Mouse (Mus musculus): ENCODE results near the gene Tchp. TPM values are rescaled to one million over a fixed set of nuclear protein-coding genes. Genes with fewer than 3 reads are reported as not detected.

Tchp gene
- polyA plus RNA-seq, 1 experiment: 10.0 TPM

DNA sequence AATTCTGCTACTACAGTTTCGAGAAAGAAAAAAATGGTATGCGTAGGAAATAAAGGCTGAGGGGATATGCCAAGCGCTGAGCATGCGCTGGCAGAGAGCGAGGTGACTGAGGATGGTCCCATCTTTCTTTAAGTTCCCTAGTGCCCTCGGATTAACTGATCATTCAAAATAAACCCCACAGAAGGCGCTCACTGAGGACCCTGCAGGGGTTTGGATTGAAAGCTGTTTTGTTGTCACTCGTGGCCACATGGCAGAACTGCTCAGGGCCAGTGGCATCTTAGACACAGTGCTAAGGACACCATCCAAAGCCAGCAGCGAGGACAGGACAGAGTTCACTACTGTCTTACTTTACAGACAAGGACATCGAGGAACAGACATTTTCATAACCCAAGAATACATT is 42.8 kb downstream of the Tchp start:
- TF ChIP-seq GATA1 (IDR thresholded peaks at IDR 0.05; ENCODE audit: borderline replicate concordance, low read length) (no peak), FLI1 (IDR thresholded peaks at IDR 0.05; ENCODE audit: low read length) (no peak)
- Histone ChIP-seq H3K4me3 (replicated peaks) (no peak overlapping the region), H3K4me1 (peaks cover 14% of the 10 kb centered on the region), H3K27me3 (replicated peaks) (no peaks in the 10 kb centered on the region), H3K9me3 (no peaks in the 10 kb centered on the region), H3K36me3 (replicated peaks; ENCODE audit: low read length) (peaks cover 98% of the 10 kb centered on the region)

DNA sequence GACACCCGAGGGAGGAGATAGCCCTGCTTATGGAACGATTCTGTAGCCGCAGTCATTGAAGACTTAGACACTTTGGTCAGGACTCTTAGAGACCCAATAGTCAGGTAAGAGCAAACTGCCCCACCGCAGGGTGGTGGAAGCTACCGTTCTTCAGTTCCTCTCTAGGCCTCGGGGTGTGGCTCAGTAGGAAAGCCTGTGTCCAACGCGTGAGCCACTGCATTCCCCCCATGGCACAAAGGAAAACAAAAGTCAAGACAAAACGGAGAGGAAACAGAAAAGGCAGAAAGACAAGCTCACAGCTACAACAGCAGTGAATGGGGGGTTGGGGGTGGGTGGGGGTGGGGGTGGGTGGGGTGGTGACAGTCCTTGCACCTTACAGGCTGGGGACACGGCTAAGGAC is 44.8 kb downstream of the Tchp start:
- Histone ChIP-seq H3K36me3 (replicated peaks; ENCODE audit: low read length) (peaks cover 99% of the 10 kb centered on the region), H3K27me3 (replicated peaks) (no peaks in the 10 kb centered on the region), H3K4me3 (replicated peaks) (no peak overlapping the region), H3K4me1 (peaks cover 12% of the 10 kb centered on the region), H3K9me3 (no peaks in the 10 kb centered on the region)
- TF ChIP-seq FLI1 (IDR thresholded peaks at IDR 0.05; ENCODE audit: low read length) (no peak), GATA1 (IDR thresholded peaks at IDR 0.05; ENCODE audit: borderline replicate concordance, low read length) (no peak)

DNA sequence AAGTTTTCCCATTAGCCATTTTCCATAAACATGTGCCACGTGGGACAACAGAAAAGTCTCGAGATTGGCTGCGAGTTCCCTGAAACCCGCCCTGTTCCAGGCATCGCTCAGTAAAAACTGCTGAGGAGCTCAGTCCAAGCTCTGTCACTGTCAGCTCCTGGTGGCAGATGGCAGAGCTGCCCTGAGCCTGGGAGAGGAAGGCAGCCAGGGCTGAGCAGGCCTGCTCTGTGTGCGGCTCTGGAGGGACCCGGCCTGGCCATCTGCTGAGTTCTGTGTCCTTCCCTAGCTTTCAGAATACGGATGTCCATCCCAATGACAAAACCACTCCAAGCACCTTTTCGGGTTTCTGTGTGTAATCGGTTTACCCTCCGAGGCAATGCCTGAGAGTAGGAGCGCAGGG is 45.8 kb downstream of the Tchp start:
- H3K27me3 ChIP-seq (replicated peaks): no peaks in the 10 kb centered on the region
- no peak overlapping the region for H3K4me3 ChIP-seq (replicated peaks)
- peaks cover 98% of the 10 kb centered on the region for H3K36me3 ChIP-seq (replicated peaks; ENCODE audit: low read length)
- TF ChIP-seq GATA1 (IDR thresholded peaks at IDR 0.05; ENCODE audit: borderline replicate concordance, low read length) (no peak), FLI1 (IDR thresholded peaks at IDR 0.05; ENCODE audit: low read length) (no peak)
- no peaks in the 10 kb centered on the region for H3K9me3 ChIP-seq
- peaks cover 15% of the 10 kb centered on the region for H3K4me1 ChIP-seq

DNA sequence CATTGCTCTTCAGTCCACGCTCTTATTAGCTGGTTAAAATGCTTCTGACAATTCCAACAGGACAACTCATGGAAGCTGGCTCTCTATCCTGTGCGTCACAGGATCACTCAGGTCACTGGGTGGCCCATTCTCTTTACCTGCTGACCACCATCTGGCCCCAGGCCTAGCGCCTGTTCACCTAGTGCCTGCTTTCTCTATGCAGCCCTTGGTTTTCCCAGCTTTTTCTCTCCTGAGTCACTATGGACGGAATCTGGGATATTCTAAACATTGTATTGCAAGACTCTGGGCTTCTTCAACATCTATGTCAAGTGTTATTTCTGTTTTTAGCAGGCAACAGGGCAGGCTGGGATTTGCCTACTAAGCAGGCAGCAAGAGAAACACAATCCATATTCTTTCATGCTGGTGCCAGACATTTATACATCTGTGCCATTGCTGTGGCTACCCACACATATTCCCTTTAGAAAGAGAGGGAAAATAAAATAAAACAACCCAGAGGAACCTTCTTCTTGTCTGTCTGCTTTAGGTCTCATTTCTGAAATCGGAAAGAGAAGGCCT is 52.1 kb downstream of the Tchp start:
- TF ChIP-seq GATA1 (IDR thresholded peaks at IDR 0.05; ENCODE audit: borderline replicate concordance, low read length) (no peak), FLI1 (IDR thresholded peaks at IDR 0.05; ENCODE audit: low read length) (no peak)
- Histone ChIP-seq H3K4me3 (replicated peaks) (no peak overlapping the region), H3K4me1 (peaks cover 18% of the 10 kb centered on the region), H3K9me3 (no peaks in the 10 kb centered on the region), H3K27me3 (replicated peaks) (no peaks in the 10 kb centered on the region), H3K36me3 (replicated peaks; ENCODE audit: low read length) (peaks cover 97% of the 10 kb centered on the region)

DNA sequence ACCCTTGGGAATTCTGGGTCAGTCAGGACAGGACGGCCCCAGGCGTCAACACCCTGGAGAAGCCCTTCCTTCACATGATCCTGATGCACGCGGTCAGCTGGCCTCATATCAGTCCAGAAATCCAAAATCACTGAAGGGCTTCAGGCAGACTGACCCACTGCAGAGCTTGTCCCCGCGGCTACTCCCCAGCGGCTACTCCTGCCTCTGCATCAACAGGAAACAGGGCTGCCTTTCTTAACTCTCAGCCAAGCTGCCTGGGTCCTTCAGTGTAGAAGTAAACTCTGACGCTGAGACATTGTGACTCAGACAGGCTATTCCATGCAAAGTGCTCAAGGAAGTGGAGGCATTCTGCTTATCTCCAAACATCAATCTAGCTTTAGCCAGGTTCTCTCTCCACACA is 54.4 kb downstream of the Tchp start:
- no peak overlapping the region for H3K4me3 ChIP-seq (replicated peaks)
- H3K27me3 ChIP-seq (replicated peaks): no peaks in the 10 kb centered on the region
- no peaks in the 10 kb centered on the region for H3K9me3 ChIP-seq
- no peak for TF ChIP-seq GATA1 (IDR thresholded peaks at IDR 0.05; ENCODE audit: borderline replicate concordance, low read length)
- TF ChIP-seq FLI1 (IDR thresholded peaks at IDR 0.05; ENCODE audit: low read length): no peak
- H3K36me3 ChIP-seq (replicated peaks; ENCODE audit: low read length): peaks cover 97% of the 10 kb centered on the region
- peaks cover 26% of the 10 kb centered on the region for H3K4me1 ChIP-seq

DNA sequence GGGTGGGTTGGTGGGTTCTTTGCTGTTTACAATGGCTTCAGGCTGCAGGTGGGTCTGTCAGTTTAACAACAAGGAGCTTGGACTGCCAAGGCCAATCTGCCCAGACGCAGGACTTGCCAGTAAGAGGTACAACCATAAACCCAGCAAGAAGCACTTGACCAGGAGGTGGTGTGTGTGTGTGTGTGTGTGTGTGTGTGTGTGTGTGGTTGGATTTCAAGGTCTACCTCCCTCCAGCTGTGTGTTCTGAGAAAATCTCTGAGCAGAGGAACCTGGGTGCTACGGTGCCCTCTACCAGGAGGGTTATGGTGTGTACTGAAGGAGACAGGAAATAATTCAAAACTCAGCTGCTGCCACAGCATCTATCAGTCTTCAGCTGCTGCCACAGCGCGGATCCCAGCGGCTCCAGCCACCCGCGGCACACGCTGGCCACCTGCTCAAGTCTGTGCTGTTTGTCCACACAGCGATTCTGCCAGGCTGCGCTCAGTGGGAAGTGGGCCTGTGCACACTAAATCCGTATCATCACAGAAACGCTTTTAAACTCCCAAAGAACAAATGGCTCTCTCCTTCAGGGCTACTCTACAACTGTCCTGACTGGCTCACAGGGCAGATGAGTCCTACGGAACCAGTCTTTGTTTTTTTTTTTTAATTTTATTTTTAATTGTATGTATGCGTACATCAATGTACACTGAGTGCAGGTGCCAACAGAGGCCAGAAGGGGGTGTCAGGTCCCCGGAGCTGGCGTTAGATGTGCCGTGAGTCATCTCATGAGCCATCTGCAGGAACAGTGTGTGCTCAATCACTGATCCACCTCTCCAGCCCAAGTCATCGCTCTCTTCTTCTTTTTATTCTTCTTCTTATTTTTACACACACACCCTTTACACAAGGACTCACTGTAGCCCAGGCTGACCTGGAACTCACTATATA is 57.5 kb downstream of the Tchp start:
- Histone ChIP-seq H3K4me1 (peaks cover 29% of the 10 kb centered on the region), H3K27me3 (replicated peaks) (no peaks in the 10 kb centered on the region), H3K36me3 (replicated peaks; ENCODE audit: low read length) (peaks cover 89% of the 10 kb centered on the region), H3K4me3 (replicated peaks) (no peak overlapping the region), H3K9me3 (no peaks in the 10 kb centered on the region)
- TF ChIP-seq GATA1 (IDR thresholded peaks at IDR 0.05; ENCODE audit: borderline replicate concordance, low read length): no peak

DNA sequence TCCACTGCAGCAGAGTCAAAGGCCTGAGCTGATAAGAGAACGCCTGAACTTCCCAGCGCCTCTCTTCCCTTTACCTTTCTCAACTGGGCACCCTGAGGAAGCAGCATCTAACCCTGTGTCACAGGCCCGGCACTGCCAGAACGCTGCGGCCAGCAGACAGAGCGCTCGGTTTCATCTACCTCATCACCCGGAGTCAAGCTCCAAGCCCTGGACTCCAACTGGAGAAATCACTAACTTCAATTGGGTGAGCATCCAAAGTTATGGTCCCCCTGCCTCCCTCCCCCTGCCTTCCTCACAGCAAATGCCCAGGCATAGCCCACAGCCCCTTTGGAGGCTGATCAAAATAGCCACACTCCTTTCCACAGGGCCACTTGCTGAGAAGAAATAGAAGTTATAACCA is 59.1 kb downstream of the Tchp start:
- H3K4me1 ChIP-seq: peaks cover 45% of the 10 kb centered on the region
- no peaks in the 10 kb centered on the region for H3K9me3 ChIP-seq
- TF ChIP-seq FLI1 (IDR thresholded peaks at IDR 0.05; ENCODE audit: low read length) (no peak), GATA1 (IDR thresholded peaks at IDR 0.05; ENCODE audit: borderline replicate concordance, low read length) (no peak)
- no peaks in the 10 kb centered on the region for H3K27me3 ChIP-seq (replicated peaks)
- H3K36me3 ChIP-seq (replicated peaks; ENCODE audit: low read length): peaks cover 78% of the 10 kb centered on the region
- no peak overlapping the region for H3K4me3 ChIP-seq (replicated peaks)

DNA sequence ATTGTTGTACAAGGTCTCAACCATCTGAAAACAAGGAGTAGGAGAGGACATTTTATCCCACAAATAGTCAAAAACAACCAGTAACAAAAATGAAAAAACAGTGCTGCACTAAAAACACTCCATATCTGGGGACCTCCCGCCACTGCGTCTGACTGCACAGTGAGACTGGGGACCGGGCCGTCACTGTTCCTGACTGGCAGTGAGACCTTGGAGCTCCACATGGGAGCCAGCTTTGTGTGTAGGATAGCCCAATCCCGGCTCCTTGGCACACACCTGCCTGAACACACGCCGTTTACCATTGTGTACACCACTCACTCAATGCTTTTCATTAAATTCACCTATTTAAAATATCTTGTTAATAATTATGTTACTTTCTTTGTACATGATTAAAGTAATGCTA is 59.6 kb downstream of the Tchp start:
- TF ChIP-seq GATA1 (IDR thresholded peaks at IDR 0.05; ENCODE audit: borderline replicate concordance, low read length) (no peak), FLI1 (IDR thresholded peaks at IDR 0.05; ENCODE audit: low read length) (no peak)
- Histone ChIP-seq H3K4me1 (peaks cover 47% of the 10 kb centered on the region), H3K9me3 (no peaks in the 10 kb centered on the region), H3K27me3 (replicated peaks) (no peaks in the 10 kb centered on the region), H3K4me3 (replicated peaks) (no peak overlapping the region), H3K36me3 (replicated peaks; ENCODE audit: low read length) (peaks cover 73% of the 10 kb centered on the region)

DNA sequence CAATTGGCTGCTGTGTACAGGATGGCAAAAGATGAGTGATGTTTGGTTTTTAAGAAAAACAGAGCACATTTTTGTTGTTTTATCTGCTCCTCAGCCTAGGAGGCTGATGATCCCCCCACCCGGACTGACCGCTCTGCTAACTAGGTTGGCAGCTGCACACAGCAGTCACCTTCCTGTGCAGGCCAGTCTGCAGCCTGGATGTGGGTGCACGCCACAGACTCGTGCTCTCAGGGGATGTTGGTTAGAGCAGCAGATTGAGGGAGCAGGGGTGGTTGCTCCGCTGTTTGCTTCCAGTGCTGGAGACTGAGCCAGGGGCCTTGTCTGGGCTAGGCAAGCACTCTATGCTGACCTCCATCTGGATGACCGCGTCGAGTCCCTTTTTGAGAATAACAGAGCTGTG is 62.2 kb downstream of the Tchp start:
- H3K4me3 ChIP-seq (replicated peaks): peak overlapping the region; percentile 57
- TF ChIP-seq FLI1 (IDR thresholded peaks at IDR 0.05; ENCODE audit: low read length): no peak
- no peak for TF ChIP-seq GATA1 (IDR thresholded peaks at IDR 0.05; ENCODE audit: borderline replicate concordance, low read length)
- H3K27me3 ChIP-seq (replicated peaks): no peaks in the 10 kb centered on the region
- peaks cover 47% of the 10 kb centered on the region for H3K36me3 ChIP-seq (replicated peaks; ENCODE audit: low read length)
- peaks cover 42% of the 10 kb centered on the region for H3K4me1 ChIP-seq
- no peaks in the 10 kb centered on the region for H3K9me3 ChIP-seq

DNA sequence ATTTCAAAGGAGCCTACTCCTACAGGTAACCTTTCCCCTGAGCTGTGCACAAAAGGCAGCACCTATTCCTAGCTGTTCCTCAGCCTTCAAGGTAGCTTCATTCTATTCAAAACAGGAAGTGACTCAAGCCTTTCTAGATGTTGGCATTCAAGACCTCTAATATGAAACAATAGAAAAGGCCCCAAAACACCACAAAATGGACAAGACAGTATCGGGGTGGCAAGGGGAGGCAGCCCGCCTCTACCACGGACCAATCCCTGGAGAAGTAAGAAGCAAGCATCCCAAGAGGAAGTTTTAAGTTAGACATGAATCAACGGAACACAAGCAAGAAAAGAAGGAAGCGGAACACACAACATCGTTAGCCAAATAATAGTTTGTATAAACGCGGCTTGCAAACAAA is 64.2 kb downstream of the Tchp start:
- H3K4me1 ChIP-seq: peaks cover 50% of the 10 kb centered on the region
- H3K36me3 ChIP-seq (replicated peaks; ENCODE audit: low read length): peaks cover 26% of the 10 kb centered on the region
- no peak for TF ChIP-seq GATA1 (IDR thresholded peaks at IDR 0.05; ENCODE audit: borderline replicate concordance, low read length)
- no peak for TF ChIP-seq FLI1 (IDR thresholded peaks at IDR 0.05; ENCODE audit: low read length)
- H3K4me3 ChIP-seq (replicated peaks): peak overlapping the region; percentile 98
- no peaks in the 10 kb centered on the region for H3K9me3 ChIP-seq
- H3K27me3 ChIP-seq (replicated peaks): no peaks in the 10 kb centered on the region

Other genes with a start within 250 kb of the Tchp start
- gene Fam222a, start 139.7 kb upstream of the Tchp start, polyA plus RNA-seq (2012; ENCODE audit: insufficient read depth, low replicate concordance): 0.34 and 9.8 TPM in 2 replicates
- gene Trpv4, start 49.3 kb upstream of the Tchp start, polyA plus RNA-seq (2012; ENCODE audit: insufficient read depth, low replicate concordance): 1.5 and 2.1 TPM in 2 replicates
- gene Gltp, start 16.8 kb upstream of the Tchp start, polyA plus RNA-seq (2012; ENCODE audit: insufficient read depth, low replicate concordance): 38.6 and 56.2 TPM in 2 replicates
- 99.9 and 118 TPM in 2 replicates for gene Ankrd13a, start 66.9 kb downstream of the Tchp start, polyA plus RNA-seq (2012; ENCODE audit: insufficient read depth, low replicate concordance)
- gene Git2, start 67.8 kb downstream of the Tchp start, polyA plus RNA-seq (2012; ENCODE audit: insufficient read depth, low replicate concordance): 48.3 and 136 TPM in 2 replicates
- gene 1500011B03Rik, start 115.7 kb downstream of the Tchp start, polyA plus RNA-seq (2012; ENCODE audit: insufficient read depth, low replicate concordance): 24.5 and 89.4 TPM in 2 replicates
- 0.20 TPM in 1 of 2 replicates, not detected in the other for gene 4930519G04Rik, start 145.9 kb downstream of the Tchp start, polyA plus RNA-seq (2012; ENCODE audit: insufficient read depth, low replicate concordance)
- not detected in 2 replicates for gene Gm9936, start 150.9 kb downstream of the Tchp start, polyA plus RNA-seq (2012; ENCODE audit: insufficient read depth, low replicate concordance)
- 8.6 TPM in 1 of 2 replicates, not detected in the other for gene Oasl2, start 189.2 kb downstream of the Tchp start, polyA plus RNA-seq (2012; ENCODE audit: insufficient read depth, low replicate concordance)
- gene Oasl1, start 215.5 kb downstream of the Tchp start, polyA plus RNA-seq (2012; ENCODE audit: insufficient read depth, low replicate concordance): 6.4 TPM in 1 of 2 replicates, not detected in the other
- 16.4 and 35.8 TPM in 2 replicates for gene 2210016L21Rik, start 234.4 kb downstream of the Tchp start, polyA plus RNA-seq (2012; ENCODE audit: insufficient read depth, low replicate concordance)

Data from megakaryocyte, embryonic 14.5 days (primary cell).